Mouse (Mus musculus) cerebellum, adult 11 months (tissue): ENCODE data around the gene Mau2.
"Not testable (repeated sequence)": the region's sequence is repeated elsewhere in the genome, so short reads cannot be mapped to it uniquely, and the experiment has no call there.

Experiments
- DNase-seq: peaks from one replicate; pipeline ENCODE4 v3.0.0; 2022

Mau2 gene

DNA sequence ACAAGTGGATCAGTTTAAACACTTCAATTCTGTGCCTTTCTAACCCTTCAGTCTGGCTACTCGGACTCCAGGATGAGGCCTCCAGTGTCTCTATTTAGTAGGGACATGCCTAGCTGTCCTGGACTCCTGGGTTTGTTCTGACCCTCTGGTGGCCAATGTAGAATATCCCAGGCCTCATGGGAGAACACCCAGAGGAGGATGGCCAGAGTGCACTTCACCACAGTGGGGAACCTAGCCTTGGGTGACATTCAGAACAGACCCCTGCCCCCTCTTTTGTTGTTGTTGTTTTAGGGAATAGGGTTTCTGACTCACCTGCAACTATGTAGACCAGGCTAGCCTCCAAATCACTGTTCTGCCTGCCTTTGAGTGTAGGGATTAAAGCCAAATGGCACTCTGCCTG lies 27.5 kb downstream of the Mau2 start:
- no peak for DNase-seq

DNA sequence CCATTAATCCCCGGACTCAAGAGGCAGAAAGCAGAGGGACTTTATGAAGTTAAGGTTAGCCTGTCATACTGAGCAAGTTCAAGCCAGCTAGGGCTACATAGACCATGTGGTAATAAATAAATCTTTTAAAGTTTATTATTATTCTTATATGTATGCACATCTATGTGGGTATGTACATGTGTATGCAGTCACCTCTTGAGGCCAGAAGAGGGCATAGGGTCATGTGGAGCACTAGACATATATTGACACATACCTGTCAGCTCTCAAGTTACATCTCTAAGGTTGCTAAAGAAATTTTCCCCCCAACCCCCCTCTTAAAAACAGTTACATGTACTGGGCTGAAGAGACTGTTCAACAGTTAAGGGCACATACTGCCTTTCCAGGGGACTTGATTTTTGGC lies 29.8 kb downstream of the Mau2 start:
- no peak for DNase-seq

DNA sequence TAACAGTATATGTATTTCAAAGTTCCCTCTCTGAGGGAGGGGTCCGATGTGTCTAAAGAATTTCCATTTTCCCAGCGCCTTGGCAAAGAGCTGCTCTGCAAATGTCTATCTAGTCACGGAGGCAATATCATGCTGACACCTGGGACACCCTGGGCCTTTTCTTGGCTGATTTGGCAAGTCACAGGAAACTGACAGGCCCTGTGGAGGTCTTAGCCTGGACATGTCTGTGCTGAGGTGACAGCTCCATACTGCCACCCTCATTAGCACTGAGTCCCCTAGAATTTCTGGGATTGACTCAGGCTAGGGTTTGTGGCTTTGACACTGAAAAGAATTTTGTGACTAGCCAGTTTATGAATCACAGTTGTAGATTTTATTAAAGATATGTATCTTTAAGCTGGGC lies 30.2 kb downstream of the Mau2 start:
- DNase-seq, result no peak

DNA sequence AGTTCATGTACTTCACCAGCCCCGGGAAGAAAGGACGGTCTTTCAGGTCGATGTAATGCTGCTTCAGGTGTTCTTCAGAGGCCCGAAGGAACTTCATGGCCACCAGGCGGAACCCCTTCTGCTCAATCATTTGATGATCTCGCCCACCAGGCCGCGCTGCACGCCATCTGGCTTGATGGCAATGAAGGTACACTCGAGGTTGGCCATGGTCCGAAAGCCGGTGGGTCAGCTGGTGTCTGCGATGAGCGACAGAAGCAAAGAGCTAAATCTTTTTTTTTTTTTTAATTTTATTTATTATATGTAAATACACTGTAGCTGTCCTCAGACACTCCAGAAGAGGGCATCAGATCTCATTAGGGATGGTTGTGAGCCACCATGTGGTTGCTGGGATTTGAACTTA lies 31.7 kb downstream of the Mau2 start:
- DNase-seq, result not testable (repeated sequence)

DNA sequence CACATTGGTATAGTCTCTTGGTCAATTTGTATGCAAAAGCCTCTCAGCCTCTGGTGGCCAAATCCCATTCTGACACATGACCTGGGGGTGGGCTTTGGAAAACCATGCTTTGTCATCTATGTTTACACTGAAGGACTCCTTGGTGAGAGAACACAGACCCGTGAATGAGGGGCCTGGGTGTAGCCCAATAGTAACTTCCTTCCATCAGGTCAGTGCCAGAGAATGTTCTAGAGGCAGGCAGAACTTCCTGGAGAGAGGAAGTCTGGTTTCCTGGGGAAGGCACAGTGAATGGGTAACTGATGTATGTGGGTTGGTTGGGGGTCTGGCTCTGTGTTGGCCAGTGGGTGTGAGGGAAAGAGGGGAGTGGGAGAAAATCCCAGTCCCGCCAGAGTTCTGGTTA lies 37.4 kb downstream of the Mau2 start:
- no peak for DNase-seq

DNA sequence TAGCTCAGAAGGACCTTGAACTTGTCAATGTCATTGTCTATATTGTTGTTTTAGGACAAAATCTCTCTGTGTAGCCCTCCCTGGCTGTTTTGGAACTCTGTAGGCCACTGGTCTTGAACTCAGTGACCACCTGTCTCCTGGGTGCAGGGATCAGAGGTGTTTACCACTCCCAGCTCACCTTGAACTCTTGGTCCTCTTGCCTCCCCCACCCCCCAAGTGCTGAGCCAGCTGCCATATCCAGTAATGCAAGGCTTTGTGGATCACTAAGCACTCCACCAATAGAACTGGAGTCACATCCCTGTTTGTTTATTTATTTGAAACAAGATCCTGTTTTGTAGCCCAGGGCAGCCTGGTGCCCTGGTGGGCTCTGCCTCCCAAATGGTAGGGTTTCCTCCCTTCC lies 38.2 kb downstream of the Mau2 start:
- DNase-seq, result no peak

DNA sequence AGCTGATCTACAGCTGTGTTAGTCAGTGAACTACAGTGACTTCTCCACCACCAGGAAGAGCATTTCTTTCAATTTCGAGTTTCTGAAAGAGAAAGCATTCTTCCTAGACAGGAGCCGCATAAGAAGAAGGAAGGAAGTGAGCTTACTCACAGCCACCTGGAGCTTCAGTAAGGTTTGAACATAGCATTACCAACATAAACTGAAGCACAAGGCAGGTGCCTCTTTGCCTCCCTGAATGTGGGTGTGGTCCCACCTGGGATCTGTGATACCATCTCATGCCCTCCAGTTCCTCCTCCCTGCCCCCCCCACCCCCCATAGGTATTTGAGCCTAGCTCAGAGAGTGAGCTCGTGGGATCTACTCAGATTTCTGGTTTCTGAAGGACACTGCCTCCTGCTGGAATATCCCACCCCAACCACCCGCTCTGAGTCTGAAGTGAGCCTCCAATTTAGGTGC lies 39.3 kb downstream of the Mau2 start:
- no peak for DNase-seq

DNA sequence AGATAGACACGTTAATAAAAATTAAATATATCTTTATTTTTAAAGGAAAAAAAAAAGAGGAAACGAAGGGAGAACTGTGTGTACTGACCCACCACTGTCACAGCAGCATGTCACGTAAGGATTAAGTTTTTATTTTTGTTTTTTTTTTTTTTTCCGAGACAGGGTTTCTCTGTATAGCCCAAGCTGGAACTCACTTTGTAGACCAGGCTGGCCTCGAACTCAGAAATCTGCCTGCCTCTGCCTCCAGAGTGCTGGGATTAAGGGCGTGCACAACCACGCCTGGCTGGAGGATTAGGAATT lies 40.7 kb downstream of the Mau2 start:
- DNase-seq, result not testable (repeated sequence)

DNA sequence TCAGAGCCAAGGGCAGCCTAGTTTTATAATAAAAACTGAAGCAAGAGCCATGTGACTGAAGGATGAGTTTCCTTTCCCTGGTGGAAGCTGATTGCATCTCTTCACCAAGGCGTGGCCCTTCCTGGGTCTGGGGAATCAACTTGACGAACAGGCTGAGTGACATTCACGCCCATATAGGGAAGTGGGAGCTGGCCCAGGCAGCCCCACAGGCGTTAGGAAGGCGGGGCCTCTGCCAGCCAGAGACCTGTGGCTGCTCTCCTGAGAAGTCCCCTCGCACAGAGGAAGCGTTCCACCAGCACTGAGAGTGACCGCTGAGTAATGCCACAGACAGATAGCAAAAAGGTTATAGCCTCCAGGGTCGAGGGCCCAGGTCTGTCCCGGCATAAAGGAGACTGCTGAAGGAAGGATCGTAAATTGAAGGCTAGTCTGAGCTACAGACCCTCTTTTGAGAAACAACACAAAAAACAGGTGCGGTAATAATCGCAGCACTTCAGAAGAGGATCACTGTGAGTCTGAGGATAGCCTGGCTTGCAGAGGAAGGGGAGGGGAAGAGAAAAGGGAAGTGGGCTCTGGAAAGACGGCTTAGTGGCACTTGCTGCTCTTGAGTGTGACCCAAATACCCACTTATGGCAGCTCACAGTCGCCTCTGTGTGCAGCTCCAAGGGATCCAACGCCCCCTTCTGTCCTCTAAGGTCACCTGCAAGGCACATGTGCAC lies 41.2 kb downstream of the Mau2 start:
- DNase-seq, result no peak

DNA sequence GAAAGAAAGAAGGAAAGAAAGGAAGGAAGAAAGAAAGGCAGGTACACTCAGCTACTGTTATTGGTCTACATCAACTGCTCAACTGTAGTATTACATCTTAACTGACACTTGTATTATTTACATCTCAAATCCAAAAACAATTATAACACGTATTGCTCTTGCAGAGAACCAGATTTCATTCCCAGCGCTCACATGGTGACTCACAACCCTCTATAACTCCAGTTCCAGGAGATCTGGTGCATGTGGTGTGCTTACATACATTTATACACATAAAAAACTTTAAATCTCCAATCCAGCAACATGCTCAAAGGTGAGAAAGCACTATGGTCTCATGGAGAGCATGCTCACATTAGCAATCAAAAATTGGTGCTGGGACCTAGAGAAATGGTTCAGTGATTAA lies 42.3 kb downstream of the Mau2 start:
- no peak for DNase-seq

DNA sequence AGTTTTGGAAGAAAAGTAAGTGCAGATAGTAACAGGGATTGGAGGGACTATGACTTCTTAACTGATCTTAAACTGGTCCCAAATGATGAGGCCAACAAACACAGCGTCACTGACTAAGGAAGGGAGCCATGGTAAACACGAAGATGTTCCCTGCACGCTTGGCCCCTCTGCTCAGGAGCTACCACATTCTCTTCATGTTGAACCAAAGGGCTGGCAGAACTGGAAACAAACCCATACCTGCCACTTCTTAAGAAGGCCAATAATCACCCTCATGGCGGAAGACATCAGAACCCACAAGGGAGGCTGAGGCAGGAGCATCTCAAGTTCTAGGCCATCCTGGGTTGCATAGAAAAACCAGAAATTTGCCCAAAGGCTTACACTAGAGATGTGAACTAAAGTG lies 43.3 kb downstream of the Mau2 start:
- DNase-seq, result no peak

DNA sequence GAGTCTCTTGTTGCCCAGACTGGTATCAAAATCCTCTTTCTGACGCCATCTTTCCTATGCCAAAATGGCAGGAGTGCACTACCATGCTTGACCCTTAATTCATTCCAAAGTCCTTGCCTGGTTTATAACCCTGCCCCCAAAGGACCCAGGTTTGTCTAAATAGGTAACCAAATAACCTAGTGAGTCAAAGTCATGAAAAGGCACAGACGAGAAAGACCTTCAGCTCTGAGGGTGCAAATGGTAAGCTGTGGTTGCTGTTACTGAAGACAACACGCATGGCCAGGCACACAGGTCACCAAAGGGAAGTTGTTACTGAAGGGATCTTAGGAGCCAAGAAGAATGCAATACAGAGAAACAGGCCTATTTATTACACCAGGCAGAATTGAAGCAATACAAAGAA lies 43.8 kb downstream of the Mau2 start:
- DNase-seq, result no peak

DNA sequence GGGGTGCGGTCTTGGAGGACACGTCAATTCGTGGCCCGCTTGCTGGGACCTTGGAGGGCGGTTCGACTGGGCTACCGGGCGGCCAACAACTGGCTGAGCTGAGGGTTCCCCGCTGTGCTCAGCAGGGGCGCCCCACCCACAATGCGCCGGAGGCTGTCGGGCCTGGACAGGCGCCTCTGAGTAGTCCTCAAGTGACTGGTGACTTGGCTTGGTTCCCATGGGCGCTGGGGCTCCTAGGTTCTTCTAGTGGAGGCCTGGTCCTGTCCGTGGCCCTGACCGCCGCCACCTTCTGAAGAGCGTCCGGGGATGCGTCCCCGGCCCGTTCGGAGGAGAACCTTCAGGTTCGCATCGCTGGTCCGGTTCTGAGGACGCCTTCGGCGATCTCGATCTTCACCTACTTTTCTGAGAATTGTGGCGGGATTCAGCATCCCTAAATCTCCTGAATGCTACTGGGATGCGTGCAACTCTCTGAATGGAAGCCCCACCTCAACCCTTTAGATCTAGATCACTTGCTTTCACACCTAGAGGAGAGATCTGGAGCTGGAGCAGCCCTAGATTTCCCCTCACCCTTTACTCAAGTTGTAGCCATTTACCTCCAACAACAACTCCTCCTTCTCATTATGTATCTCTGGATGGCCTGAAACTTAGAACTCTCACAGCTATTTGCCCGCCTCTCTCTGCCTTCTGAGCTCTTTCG lies 45.8 kb downstream of the Mau2 start:
- DNase-seq, result no peak

DNA sequence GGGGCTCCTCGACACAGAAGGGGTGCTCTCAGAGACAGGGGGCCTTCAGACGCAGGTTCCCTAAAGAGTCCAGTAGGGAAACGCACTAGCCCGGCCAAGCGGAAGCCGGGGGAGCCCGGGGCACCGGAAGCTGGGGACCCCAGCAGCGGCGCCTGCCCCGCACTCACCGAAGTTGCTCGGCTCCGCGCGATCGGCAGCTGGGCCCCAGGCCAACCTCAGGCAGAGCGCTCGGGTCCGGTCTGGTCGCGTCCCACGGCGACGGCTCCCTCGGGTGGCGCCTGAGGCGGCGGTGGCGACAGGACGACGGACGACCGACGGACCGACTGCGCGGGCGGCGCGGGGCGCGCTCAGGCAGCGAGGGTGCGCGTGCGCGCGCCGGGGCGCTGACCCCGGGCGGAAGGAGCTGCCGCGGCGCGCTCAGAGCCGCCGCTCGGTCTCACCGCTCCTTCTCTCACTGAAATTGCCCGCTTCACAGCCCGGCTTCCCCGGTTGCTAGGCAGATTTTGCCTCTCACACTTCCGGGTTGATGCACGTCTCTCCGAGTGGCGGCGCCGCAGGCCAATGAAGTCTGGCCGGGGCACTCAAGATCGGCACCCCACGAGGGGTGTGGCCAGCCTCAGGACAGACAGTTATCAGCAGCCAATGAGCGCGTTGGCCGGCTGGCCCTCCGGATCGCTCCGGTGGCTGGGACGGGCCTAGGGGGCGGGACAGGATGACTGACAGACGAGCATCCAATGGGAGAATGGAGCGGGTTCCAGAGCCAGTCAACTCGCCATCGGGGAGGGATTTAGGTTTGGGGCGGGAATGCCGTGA lies 46.6 kb downstream of the Mau2 start, which contains the start of gene Gatad2a:
Gene Gatad2a (minus strand): TSS at position 609 of the 813 bp plus-strand sequence.
- peak; percentile 100 for DNase-seq

DNA sequence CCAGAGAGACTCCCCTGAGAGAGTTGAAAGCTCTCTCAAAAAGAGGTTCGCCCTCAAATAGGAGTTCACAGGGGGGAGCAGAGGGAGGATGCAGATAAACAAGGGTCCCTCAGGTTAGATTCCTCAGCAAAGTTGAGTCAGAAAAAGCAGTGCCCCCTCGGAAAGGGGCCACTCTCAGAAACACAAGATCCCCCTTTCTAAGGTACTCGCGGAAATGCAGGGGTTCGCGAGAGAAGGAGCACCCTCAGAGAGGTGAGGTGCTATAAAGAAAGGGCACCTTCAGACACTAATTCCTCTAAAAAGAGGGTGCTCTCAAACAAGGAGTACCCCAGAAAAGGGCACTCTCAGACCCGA lies 47.1 kb downstream of the Mau2 start:
- no peak for DNase-seq

DNA sequence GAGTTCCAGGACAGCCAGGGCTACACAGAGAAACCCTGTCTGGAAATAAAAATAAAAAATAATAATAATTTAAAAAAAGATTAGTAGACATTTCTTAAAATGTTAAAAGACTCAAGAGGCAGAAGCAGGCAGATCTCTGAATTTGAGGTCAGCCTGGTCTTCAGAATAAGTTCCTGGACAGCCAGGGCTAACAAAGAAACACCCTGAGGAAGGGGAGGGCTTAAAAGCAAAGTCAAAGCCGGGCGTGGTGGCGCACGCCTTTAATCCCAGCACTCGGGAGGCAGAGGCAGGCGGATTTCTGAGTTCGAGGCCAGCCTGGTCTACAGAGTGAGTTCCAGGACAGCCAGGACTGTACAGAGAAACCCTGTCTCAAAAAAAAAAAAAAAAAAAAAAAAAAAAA lies 53.6 kb downstream of the Mau2 start:
- DNase-seq, result not testable (repeated sequence)

DNA sequence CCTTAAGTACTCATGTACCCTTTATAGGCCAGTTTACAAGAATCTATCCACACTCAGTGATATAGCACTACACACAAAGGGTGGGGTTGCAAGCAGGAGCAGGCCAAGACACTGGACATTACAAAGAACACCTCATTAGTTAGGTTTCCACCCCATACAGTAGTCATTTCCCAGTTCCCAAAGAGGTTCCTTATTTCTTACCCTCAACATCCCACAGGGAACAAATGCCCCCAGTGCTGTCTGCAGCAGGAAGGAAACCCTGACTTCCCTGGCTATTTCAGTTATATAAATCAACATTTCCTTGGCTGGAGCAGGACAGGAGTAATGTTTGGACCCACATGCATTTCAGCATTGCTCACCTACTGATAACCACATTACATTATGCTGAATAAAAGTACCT lies 54.8 kb downstream of the Mau2 start:
- DNase-seq, result no peak

DNA sequence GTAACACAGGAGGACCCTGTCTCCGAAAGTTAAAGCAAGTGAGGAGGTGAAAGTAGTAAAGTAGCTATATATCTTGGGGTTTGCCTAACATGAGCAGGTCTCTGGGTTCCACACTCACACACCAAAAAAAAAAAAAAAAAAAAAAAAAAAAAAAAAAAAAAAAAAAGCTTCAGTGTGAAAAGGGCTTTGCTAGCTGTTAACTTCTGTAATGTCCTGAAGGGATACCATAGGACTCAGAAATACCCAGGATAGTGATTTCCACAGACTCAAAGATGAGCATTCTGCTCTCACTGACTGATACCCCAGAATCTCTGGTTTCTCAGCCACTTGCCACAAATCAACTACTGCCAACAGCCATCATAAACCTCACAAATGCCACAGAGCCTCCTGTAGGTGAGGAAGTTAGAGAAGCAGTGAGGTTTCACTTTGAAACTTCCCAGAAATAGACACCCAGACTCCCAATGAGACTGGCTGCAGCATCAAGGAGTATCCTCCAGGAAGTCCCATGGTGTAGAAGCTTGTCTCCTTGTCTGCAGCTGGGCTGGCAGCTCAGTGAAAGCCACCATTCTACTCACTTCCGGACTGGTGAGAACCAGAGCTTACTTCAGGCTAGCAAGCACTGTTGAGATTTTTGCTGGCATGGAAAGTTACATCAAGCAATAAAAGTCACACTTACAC lies 57.5 kb downstream of the Mau2 start:
- no peak for DNase-seq

DNA sequence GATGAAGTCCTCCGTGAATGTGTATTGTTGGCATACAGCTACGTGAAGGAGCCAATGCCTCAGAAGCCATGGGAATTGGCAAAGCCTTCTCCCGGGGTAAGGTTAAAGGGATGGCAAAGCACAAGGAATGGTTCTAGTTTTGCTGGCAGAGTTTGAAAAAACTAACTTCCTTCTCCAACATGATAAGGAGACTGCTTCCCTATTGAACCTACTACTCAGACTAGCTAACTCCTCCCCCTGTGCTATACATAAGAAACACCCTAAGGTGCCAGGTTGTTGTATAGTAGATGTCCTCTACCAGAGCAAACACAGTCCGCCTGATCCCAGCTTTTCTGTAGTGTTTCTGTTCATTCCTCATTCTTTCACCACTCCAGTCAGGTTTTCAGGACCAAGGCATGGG lies 64.1 kb downstream of the Mau2 start:
- DNase-seq, result no peak

DNA sequence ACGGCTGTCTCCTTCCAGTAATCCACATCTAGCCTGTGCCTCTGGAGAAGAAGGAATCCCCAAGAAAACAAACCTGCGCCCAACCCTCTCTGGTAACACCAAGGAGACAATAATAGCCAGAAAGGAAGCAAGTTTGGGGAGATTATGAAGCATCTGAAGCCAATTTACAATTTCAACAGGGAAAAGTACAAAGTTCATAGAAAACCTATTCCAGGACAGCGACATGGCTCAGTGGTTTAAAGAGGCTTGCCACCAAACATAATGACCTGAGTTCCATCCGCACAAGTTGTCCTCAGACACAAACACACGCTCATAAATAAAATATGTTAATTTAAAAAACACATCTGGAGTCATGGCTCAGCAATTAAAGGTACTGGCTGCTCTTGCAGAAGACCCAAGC lies 67.7 kb downstream of the Mau2 start:
- DNase-seq, result no peak

DNA sequence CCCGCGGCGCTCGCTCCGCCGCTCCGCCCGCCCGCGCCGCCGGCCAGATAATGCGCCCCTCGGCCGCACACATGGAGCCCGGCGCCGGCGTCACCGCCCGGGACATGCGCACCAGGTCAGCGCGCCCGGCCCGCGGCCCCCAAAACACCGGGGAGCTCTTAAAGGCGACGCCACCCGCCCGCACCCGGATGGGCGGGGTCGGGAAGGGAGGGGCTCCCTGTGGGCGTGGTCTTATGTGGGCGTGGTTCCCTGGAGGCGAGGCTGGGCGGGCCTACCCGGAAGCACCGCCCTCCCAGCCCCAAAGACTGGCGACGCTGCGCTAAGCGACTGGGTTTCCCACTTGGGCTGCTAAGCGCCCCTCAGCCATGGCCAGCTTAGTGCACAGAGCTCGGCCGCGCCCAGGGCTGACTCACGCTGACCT lies 68.3 kb downstream of the Mau2 start:
- peak; percentile 95 for DNase-seq

DNA sequence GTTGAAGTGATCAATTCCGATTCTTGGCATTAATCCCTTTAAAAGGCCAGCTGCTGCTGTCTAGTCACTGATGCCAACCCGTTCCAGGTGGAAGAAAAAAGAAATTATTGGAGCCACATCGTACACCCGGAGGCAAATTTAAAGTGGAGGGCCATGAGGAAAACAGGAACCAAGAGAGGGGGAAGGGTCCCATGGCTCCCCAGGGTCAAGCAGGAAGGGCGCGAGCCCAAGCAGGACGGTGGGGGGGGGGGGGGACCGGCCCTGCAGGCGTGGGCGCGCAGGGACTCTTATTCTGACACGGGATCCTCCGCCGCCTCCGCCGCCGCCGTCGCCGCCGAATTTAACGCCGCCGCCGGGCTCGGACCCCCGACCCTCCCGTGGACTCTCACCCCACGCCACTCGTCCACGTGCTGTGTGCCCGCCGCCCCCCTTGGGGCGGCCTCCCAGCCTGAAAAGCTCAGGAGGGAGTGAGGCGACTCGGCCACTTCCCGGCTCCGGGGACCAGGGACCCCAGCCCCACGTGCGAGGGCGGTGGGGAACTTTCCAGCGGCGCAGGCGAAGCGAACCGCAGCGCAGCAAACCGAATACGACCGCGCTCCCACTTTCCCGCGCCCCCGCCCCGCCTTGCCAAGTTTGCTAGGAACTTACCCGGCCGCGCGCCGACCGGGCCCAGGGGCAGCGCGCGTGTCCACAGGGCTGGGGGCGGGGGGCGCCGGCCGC lies 68.9 kb downstream of the Mau2 start:
- peak; percentile 55 for DNase-seq

DNA sequence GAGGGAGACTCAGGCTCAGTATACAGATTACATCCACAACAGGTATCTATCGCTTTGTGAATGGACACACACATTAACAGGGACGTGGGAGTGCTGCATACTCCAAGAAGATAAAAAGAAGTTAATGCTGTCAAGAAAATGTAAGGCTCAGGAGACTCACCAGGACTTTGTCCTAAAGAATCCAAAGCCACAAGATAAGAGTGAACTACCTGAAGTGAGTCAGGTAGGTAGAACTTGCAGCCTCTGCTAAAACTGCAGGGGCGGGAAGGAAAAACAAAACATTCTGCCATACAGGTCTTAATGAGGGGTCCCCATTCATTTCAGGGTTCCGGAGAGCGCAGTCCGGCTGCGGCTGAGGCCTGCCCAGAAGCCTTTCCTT lies 69.5 kb downstream of the Mau2 start:
- no peak for DNase-seq
